In the genomic region with DNA sequence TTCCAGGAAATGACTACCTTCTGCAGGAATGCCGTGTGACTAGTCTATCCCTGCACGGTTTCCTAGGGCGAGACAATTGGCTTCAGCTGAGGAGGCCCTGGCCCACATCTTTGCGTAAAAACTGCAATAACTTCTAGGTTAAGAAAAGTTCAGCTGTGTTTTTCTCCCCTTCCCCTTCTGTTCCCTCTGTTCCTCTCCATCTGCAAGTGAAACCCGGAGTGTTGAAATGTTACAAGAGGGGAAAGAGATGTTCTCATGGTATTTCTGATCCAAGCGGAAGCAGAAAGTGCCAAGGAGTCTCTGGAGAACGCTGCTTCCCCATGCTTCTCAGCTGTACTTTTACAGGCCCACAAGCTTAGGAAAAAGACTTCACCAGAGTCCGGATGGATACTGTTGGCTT, we compare ENCODE assay signal across 10 mouse cellular contexts.
DNase-seq lines count a peak whose midpoint lies in the region; ATAC-seq lines count a peak whose summit lies in the region.
"Had no signal": no experiment of that assay in that cellular context is flagged by ENCODE, and none has a peak within 500 bp of the region (broad histone marks: within the 10 kb centered on the region; RNA-seq: fewer than 3 reads in every experiment).

No protein-coding gene starts in this region.

- H3K27ac ChIP-seq in embryonic facial prominence, embryonic 12.5 days = peak overlapping the region; percentile 60; the same call in 1 of the 2 replicates
- H3K27ac ChIP-seq in embryonic facial prominence, embryonic 10.5 days (replicated peaks) = no peak overlapping the region; the same call in 1 of the 2 replicates
- H3K27ac ChIP-seq in midbrain, embryonic 11.5 days (ENCODE audit: low read depth, low read length) = no peak overlapping the region
- H3K27ac ChIP-seq in midbrain, embryonic 15.5 days = no peak overlapping the region

- no peak overlapping the region for H3K4me2 ChIP-seq in embryonic facial prominence, embryonic 12.5 days (replicated peaks)
- no peak overlapping the region for H3K4me2 ChIP-seq in midbrain, embryonic 11.5 days
- no peak overlapping the region for H3K4me2 ChIP-seq in midbrain, embryonic 15.5 days

- ATAC-seq in embryonic facial prominence, embryonic 12.5 days (ENCODE audit: insufficient number of reproducible peaks, insufficient read depth, low FRiP score, low TSS enrichment) = no peak
- no peak for ATAC-seq in midbrain, embryonic 11.5 days (ENCODE audit: low FRiP score)
- no peak for ATAC-seq in midbrain, embryonic 15.5 days (replicated peaks)

- H3K27me3 ChIP-seq in embryonic facial prominence, embryonic 12.5 days = no peaks in the 10 kb centered on the region
- no peaks in the 10 kb centered on the region for H3K27me3 ChIP-seq in embryonic facial prominence, embryonic 10.5 days (replicated peaks; ENCODE audit: low read depth, poor library complexity, severe bottlenecking)
- no peaks in the 10 kb centered on the region for H3K27me3 ChIP-seq in midbrain, embryonic 11.5 days (ENCODE audit: control insufficient read depth, insufficient read depth, low read length)
- no peaks in the 10 kb centered on the region for H3K27me3 ChIP-seq in midbrain, embryonic 15.5 days (replicated peaks)

- no peaks in the 10 kb centered on the region for H3K9me3 ChIP-seq in embryonic facial prominence, embryonic 12.5 days
- H3K9me3 ChIP-seq in embryonic facial prominence, embryonic 10.5 days = no peaks in the 10 kb centered on the region
- H3K9me3 ChIP-seq in midbrain, embryonic 11.5 days (ENCODE audit: control insufficient read depth, low read length) = peaks cover 2% of the 10 kb centered on the region; the same call in 1 of the 2 replicates
- H3K9me3 ChIP-seq in midbrain, embryonic 15.5 days = no peaks in the 10 kb centered on the region

- intact Hi-C loops in heart, postnatal 10 days (cut with DNase I) = loop anchor here (5.0 kb wide), 1 partner anchor 105 kb away; no protein-coding TSS in a partner anchor

- no peaks in the 10 kb centered on the region for H3K36me3 ChIP-seq in embryonic facial prominence, embryonic 12.5 days
- H3K36me3 ChIP-seq in embryonic facial prominence, embryonic 10.5 days (replicated peaks) = no peaks in the 10 kb centered on the region
- no peaks in the 10 kb centered on the region for H3K36me3 ChIP-seq in midbrain, embryonic 11.5 days (ENCODE audit: control insufficient read depth, insufficient read depth, low read length)
- no peaks in the 10 kb centered on the region for H3K36me3 ChIP-seq in midbrain, embryonic 15.5 days (replicated peaks)

- 61% methylated on average over 8 of the region's 8 CpGs for WGBS in embryonic facial prominence, embryonic 12.5 days
- WGBS in embryonic facial prominence, embryonic 10.5 days = 75% methylated on average over 8 of the region's 8 CpGs
- WGBS in midbrain, embryonic 11.5 days = 83% methylated on average over 8 of the region's 8 CpGs
- 86% methylated on average over 8 of the region's 8 CpGs for WGBS in midbrain, embryonic 15.5 days

- peaks cover 14% of the 10 kb centered on the region; the same call in 1 of the 2 replicates for H3K4me1 ChIP-seq in embryonic facial prominence, embryonic 12.5 days
- peaks cover 29% of the 10 kb centered on the region for H3K4me1 ChIP-seq in embryonic facial prominence, embryonic 10.5 days
- no peaks in the 10 kb centered on the region for H3K4me1 ChIP-seq in midbrain, embryonic 11.5 days (ENCODE audit: control insufficient read depth, insufficient read depth, low read length)
- no peaks in the 10 kb centered on the region for H3K4me1 ChIP-seq in midbrain, embryonic 15.5 days

- H3K4me3 ChIP-seq in embryonic facial prominence, embryonic 12.5 days = no peak overlapping the region
- no peak overlapping the region for H3K4me3 ChIP-seq in embryonic facial prominence, embryonic 10.5 days
- H3K4me3 ChIP-seq in midbrain, embryonic 11.5 days (ENCODE audit: low read depth, low read length) = no peak overlapping the region
- no peak overlapping the region for H3K4me3 ChIP-seq in midbrain, embryonic 15.5 days
- H3K4me3 ChIP-seq: myocyte had no signal

- DNase-seq in embryonic facial prominence, embryonic 10.5 days (ENCODE audit: low spot score) = no peak
- peak; percentile 54 for DNase-seq in midbrain, embryonic 11.5 days (ENCODE audit: low spot score, missing footprints)
- DNase-seq in heart, postnatal 10 days = peak; percentile 81 to 83
- peak; percentile 19 for DNase-seq in lung, postnatal 36 days
- no peak for DNase-seq in retina, embryonic 14.5 days (ENCODE audit: low spot score)
- no peak for DNase-seq in yolk sac, embryonic 10.5 days (ENCODE audit: low spot score)
- DNase-seq: kidney, adult 9 months had no signal

- H3K9ac ChIP-seq in embryonic facial prominence, embryonic 12.5 days = no peak overlapping the region
- H3K9ac ChIP-seq in midbrain, embryonic 11.5 days (ENCODE audit: low read length) = no peak overlapping the region
- H3K9ac ChIP-seq in midbrain, embryonic 15.5 days = no peak overlapping the region

Comparison
In these comparisons a context has a peak if more than half of its experiments do, and no peak if none do; other contexts are left out.
1. DNase-seq: peak in midbrain, embryonic 11.5 days (single experiment), heart, postnatal 10 days (2 of 2) and lung, postnatal 36 days (single experiment); none in embryonic facial prominence, embryonic 10.5 days (single experiment), retina, embryonic 14.5 days (single experiment) and yolk sac, embryonic 10.5 days (single experiment).